Mouse (Mus musculus) bone marrow, adult 2 months (tissue): ENCODE data around the gene 2010300C02Rik.

Experiments
- CTCF ChIP-seq: fragments of 200-500 bp; IDR thresholded peaks from 2 replicates; pipeline ENCODE4 v1.5.1; 2011; ENCODE audit warnings: low read length, control low read depth; ENCODE audit not compliant: control insufficient read depth, insufficient read depth
- POLR2A ChIP-seq: fragments of 200-500 bp; IDR thresholded peaks from 2 replicates; pipeline ENCODE4 v1.6.1; 2011; ENCODE audit warnings: low read depth, mild to moderate bottlenecking, control low read depth, low read length, borderline replicate concordance; ENCODE audit not compliant: control insufficient read depth

- TF ChIP-seq POLR2A: no peak
- TF ChIP-seq CTCF: no peak
Measured at GRCm38 (mm10) chr1:37709736-37710135, 10.1 kb downstream of the 2010300C02Rik start.
